Mouse (Mus musculus): Measurements from ENCODE around the gene Gdpgp1. TPM values are rescaled to one million over a fixed set of nuclear protein-coding genes. Genes with fewer than 3 reads are reported as not detected.

The Gdpgp1 gene
- polyA plus RNA-seq, 1 experiment from 2014 or later: 4.4 TPM

GRCm38 (mm10) chr7:80210982-80211381 is 21.7 kb upstream of the Gdpgp1 start:
- H3K4me2 ChIP-seq: peak overlapping the region; percentile 87
- 82% methylated on average over 4 of the region's 4 CpGs for WGBS (ENCODE audit: insufficient replicate concordance)
- peak overlapping the region; percentile 100 for H3K27ac ChIP-seq
- no peak for ATAC-seq
- peaks cover 52% of the 10 kb centered on the region for H3K36me3 ChIP-seq
- no peak overlapping the region for H3K4me3 ChIP-seq
- no peaks in the 10 kb centered on the region for H3K9me3 ChIP-seq (replicated peaks)
- H3K9ac ChIP-seq: peak overlapping the region; percentile 75
- peaks cover 96% of the 10 kb centered on the region for H3K4me1 ChIP-seq
- H3K27me3 ChIP-seq (replicated peaks): no peaks in the 10 kb centered on the region

- Histone ChIP-seq H3K4me3 (no peak overlapping the region), H3K9me3 (replicated peaks) (no peaks in the 10 kb centered on the region), H3K36me3 (peaks cover 74% of the 10 kb centered on the region), H3K4me2 (no peak overlapping the region), H3K4me1 (peaks cover 70% of the 10 kb centered on the region), H3K27me3 (replicated peaks) (no peaks in the 10 kb centered on the region), H3K27ac (peak overlapping the region; percentile 66), H3K9ac (peak overlapping the region; percentile 17; the same call in 1 of the 2 replicates)
- ATAC-seq: no peak
- 86% methylated on average over 7 of the region's 7 CpGs for WGBS (ENCODE audit: insufficient replicate concordance)
Observed at GRCm38 (mm10) chr7:80213604-80214003, 19.1 kb upstream of the Gdpgp1 start.

GRCm38 (mm10) chr7:80214459-80214858 is 18.2 kb upstream of the Gdpgp1 start:
- H3K36me3 ChIP-seq: peaks cover 83% of the 10 kb centered on the region
- 83% methylated on average over 8 of the region's 8 CpGs for WGBS (ENCODE audit: insufficient replicate concordance)
- H3K4me1 ChIP-seq: peaks cover 61% of the 10 kb centered on the region

GRCm38 (mm10) chr7:80215398-80215797 is 17.3 kb upstream of the Gdpgp1 start:
- no peak overlapping the region for H3K4me2 ChIP-seq
- H3K4me3 ChIP-seq: no peak overlapping the region
- H3K27ac ChIP-seq: peak overlapping the region; percentile 78
- peaks cover 52% of the 10 kb centered on the region for H3K4me1 ChIP-seq
- H3K36me3 ChIP-seq: peaks cover 92% of the 10 kb centered on the region
- peak; percentile 77 for ATAC-seq
- H3K9me3 ChIP-seq (replicated peaks): no peaks in the 10 kb centered on the region
- no peaks in the 10 kb centered on the region for H3K27me3 ChIP-seq (replicated peaks)
- 0 out of 2 replicates have a peak overlapping the region, but pooled peaks have one; percentile 32 for H3K9ac ChIP-seq
- 33% methylated on average over 4 of the region's 4 CpGs for WGBS (ENCODE audit: insufficient replicate concordance)

More at GRCm38 (mm10) chr7:80214459-80214858, 18.2 kb upstream of the Gdpgp1 start:
- no peak overlapping the region for H3K4me3 ChIP-seq
- peak overlapping the region; percentile 78 for H3K27ac ChIP-seq
- ATAC-seq: no peak
- H3K9ac ChIP-seq: peak overlapping the region; percentile 32; the same call in 1 of the 2 replicates
- H3K4me2 ChIP-seq: no peak overlapping the region
- H3K9me3 ChIP-seq (replicated peaks): no peaks in the 10 kb centered on the region
- no peaks in the 10 kb centered on the region for H3K27me3 ChIP-seq (replicated peaks)

- no peaks in the 10 kb centered on the region for H3K9me3 ChIP-seq (replicated peaks)
- H3K4me3 ChIP-seq: no peak overlapping the region
- no peaks in the 10 kb centered on the region for H3K27me3 ChIP-seq (replicated peaks)
- H3K27ac ChIP-seq: no peak overlapping the region
- H3K4me1 ChIP-seq: peaks cover 40% of the 10 kb centered on the region
- H3K4me2 ChIP-seq: no peak overlapping the region
- H3K9ac ChIP-seq: no peak overlapping the region
- peaks cover 99% of the 10 kb centered on the region for H3K36me3 ChIP-seq
- ATAC-seq: no peak
- WGBS (ENCODE audit: insufficient replicate concordance): 79% methylated on average over 8 of the region's 8 CpGs
Observed at GRCm38 (mm10) chr7:80216566-80216965, 16.1 kb upstream of the Gdpgp1 start.

DNA sequence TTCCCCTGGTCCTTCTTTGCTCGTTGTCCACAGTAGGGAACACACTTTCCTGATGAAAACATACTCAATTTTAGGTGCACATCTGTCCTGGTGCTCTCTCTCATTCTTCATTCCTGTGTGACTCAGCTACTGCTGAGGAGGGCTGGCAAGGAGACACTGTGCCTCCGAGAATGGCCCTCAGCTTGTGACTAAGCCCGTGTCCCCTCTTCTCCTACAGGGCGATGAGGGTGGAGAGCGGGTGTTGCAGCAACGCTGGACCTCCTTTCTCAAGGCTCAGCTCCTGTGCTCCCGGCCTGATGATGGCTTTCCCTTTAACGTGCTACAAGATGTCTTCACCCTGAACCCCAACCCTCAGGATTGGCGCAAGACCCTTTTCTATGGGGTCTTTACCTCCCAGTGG is 14.0 kb upstream of the Gdpgp1 start:
- Histone ChIP-seq H3K4me1 (peaks cover 21% of the 10 kb centered on the region), H3K9me3 (replicated peaks) (no peaks in the 10 kb centered on the region), H3K4me2 (no peak overlapping the region), H3K9ac (no peak overlapping the region), H3K4me3 (no peak overlapping the region), H3K36me3 (peaks cover 99% of the 10 kb centered on the region), H3K27me3 (replicated peaks) (no peaks in the 10 kb centered on the region), H3K27ac (no peak overlapping the region)
- WGBS (ENCODE audit: insufficient replicate concordance): 86% methylated on average over 9 of the region's 9 CpGs
- no peak for ATAC-seq

GRCm38 (mm10) chr7:80220237-80220797 is 12.3 kb upstream of the Gdpgp1 start:
- Histone ChIP-seq H3K4me1 (peaks cover 6% of the 10 kb centered on the region), H3K27ac (no peak overlapping the region), H3K4me2 (no peak overlapping the region), H3K27me3 (replicated peaks) (no peaks in the 10 kb centered on the region), H3K9me3 (replicated peaks) (no peaks in the 10 kb centered on the region), H3K9ac (no peak overlapping the region), H3K4me3 (no peak overlapping the region), H3K36me3 (peaks cover 99% of the 10 kb centered on the region)
- 90% methylated on average over 9 of the region's 9 CpGs for WGBS (ENCODE audit: insufficient replicate concordance)
- no peak for ATAC-seq

DNA sequence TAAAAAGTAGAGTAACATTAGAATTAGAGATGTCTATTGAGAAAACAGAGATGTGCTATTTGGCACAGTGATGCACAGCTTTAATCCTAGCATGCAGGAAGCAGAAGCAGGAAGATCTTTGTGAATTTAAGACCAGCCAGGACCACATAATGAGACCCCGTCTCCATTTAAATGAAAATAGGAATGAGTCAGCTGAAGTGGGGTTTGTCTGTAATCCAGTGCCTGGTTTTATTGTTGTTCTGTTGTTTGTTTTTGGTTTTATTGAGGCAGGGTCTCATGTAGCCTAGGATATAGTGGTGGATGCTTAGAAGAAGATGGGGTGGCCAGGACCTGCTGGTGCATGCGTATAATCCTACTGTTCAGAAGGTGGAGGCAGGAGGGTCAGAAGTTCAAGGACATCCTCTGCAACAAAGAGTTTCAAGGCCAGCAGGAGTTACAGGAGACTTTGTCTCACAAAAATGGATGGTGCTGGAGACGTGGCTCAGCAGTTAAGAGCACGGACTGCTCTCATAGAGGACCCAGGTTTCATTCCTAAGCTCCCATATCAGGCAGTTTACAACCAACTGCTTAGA is 11.4 kb upstream of the Gdpgp1 start:
- H3K9me3 ChIP-seq (replicated peaks): no peaks in the 10 kb centered on the region
- no peak for ATAC-seq
- H3K4me3 ChIP-seq: no peak overlapping the region
- H3K27me3 ChIP-seq (replicated peaks): no peaks in the 10 kb centered on the region
- 88% methylated on average over 4 of the region's 4 CpGs for WGBS (ENCODE audit: insufficient replicate concordance)
- no peaks in the 10 kb centered on the region for H3K4me1 ChIP-seq
- H3K27ac ChIP-seq: no peak overlapping the region
- no peak overlapping the region for H3K4me2 ChIP-seq
- H3K36me3 ChIP-seq: peaks cover 99% of the 10 kb centered on the region
- H3K9ac ChIP-seq: no peak overlapping the region

DNA sequence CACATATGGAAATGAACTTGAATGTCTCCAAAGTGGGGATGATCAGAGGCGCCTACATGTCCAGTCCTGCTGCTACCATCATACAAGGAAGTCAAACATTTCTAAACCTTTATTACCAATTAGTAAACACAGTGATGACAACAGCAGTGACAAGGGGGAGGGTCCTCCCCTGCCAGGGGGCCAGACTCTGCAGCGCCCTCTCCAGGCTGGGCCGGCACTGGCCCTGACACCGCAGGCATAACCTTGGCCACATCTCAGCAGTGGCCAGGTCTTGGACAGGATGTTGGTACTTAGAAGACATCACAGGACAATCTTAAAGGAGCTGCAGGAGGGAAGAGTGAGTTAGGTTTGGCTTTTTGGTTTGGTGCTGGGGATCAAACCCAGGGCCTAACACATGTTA is 5.6 kb upstream of the Gdpgp1 start:
- 78% methylated on average over 4 of the region's 4 CpGs for WGBS (ENCODE audit: insufficient replicate concordance)
- H3K4me1 ChIP-seq: peaks cover 34% of the 10 kb centered on the region

GRCm38 (mm10) chr7:80230196-80230595 is 2.5 kb upstream of the Gdpgp1 start:
- Histone ChIP-seq H3K27me3 (replicated peaks) (no peaks in the 10 kb centered on the region), H3K27ac (peak overlapping the region; percentile 32; the same call in 1 of the 2 replicates), H3K4me3 (no peak overlapping the region), H3K4me1 (peaks cover 53% of the 10 kb centered on the region), H3K4me2 (peak overlapping the region; percentile 95; the same call in 1 of the 2 replicates), H3K9me3 (replicated peaks) (no peaks in the 10 kb centered on the region), H3K36me3 (peaks cover 48% of the 10 kb centered on the region), H3K9ac (0 out of 2 replicates have a peak overlapping the region, but pooled peaks have one; percentile 88)
- ATAC-seq: no peak
- 64% methylated on average over 6 of the region's 6 CpGs for WGBS (ENCODE audit: insufficient replicate concordance)

More for the DNA sequence above, 5.6 kb upstream of the Gdpgp1 start:
- Histone ChIP-seq H3K27me3 (replicated peaks) (no peaks in the 10 kb centered on the region), H3K9ac (no peak overlapping the region), H3K27ac (peak overlapping the region; percentile 0; the same call in 1 of the 2 replicates), H3K9me3 (replicated peaks) (no peaks in the 10 kb centered on the region), H3K4me2 (no peak overlapping the region), H3K36me3 (peaks cover 79% of the 10 kb centered on the region), H3K4me3 (no peak overlapping the region)
- no peak for ATAC-seq

DNA sequence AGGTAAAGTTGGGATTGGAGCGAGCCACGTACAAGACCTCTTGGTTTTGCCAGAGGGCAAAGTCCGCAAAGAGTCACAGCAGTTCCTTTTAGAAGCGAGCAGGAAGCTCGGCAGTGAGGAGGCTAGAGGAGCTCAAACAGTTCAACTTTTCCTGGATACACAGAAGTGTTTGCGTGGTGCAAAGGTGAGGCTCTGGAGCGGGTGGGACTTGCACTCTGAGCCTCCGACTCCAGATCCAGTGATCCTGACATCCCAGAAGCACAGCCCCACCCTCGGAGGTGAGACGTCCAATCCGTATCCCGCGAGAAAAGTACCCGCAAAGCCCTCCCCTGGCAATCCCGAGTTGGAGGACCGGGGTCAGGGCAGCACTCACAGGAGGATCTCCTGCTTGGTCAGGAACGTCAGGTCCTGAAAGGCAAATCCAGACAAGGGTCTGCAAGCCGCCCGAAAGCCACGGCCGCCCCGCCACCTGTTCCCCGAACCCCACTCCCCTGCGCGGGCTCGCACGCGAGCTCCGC is 635 bp upstream of the Gdpgp1 start:
- peak overlapping the region; percentile 93 for H3K27ac ChIP-seq
- H3K4me3 ChIP-seq: peak overlapping the region; percentile 83
- peak; percentile 38 for ATAC-seq
- no peaks in the 10 kb centered on the region for H3K9me3 ChIP-seq (replicated peaks)
- H3K36me3 ChIP-seq: peaks cover 33% of the 10 kb centered on the region
- WGBS (ENCODE audit: insufficient replicate concordance): under 1% methylated on average over 29 of the region's 29 CpGs
- peaks cover 59% of the 10 kb centered on the region for H3K4me1 ChIP-seq
- peak overlapping the region; percentile 95 for H3K4me2 ChIP-seq
- no peaks in the 10 kb centered on the region for H3K27me3 ChIP-seq (replicated peaks)
- peak overlapping the region; percentile 88 for H3K9ac ChIP-seq

DNA sequence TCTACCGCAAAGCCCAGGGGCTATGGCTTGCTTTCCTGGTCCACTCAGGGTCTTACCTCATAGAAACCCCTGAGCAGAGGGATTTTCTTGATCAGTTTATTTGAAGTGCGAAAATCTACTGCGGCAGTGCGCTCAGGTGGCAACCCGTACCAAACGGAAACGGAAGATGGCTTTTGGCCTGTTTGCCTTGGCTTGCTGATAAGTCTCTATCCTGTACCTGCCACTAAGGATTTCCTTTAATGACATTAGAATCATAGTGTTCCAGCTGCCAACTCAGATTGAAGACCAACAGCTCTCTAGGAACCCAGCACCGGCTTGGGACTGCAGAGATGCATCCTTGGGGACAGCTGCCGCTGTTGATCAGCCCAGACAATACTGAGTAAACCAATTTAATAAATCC is 1.1 kb downstream of the Gdpgp1 start:
- Histone ChIP-seq H3K36me3 (peaks cover 30% of the 10 kb centered on the region), H3K4me1 (peaks cover 55% of the 10 kb centered on the region), H3K27me3 (replicated peaks) (no peaks in the 10 kb centered on the region), H3K27ac (peak overlapping the region; percentile 45; the same call in 1 of the 2 replicates), H3K4me3 (peak overlapping the region; percentile 83), H3K9ac (peak overlapping the region; percentile 75), H3K4me2 (peak overlapping the region; percentile 95), H3K9me3 (replicated peaks) (no peaks in the 10 kb centered on the region)
- 36% methylated on average over 9 of the region's 9 CpGs for WGBS (ENCODE audit: insufficient replicate concordance)
- ATAC-seq: no peak
